Mouse (Mus musculus) cerebellum, adult 2 months (tissue): ENCODE measurements around the gene Fam213b.

Experiments used
- CTCF ChIP-seq: fragments of 200-500 bp; IDR thresholded peaks from 2 replicates; pipeline ENCODE4 v1.5.1; 2011; ENCODE audit warnings: low read depth, mild to moderate bottlenecking, control low read depth, low read length, moderate library complexity, borderline replicate concordance; ENCODE audit not compliant: insufficient read depth
- POLR2A ChIP-seq: fragments of 200-500 bp; IDR thresholded peaks from 2 replicates; pipeline ENCODE4 v1.6.1; 2011; ENCODE audit warnings: low read length, control low read depth, borderline replicate concordance; ENCODE audit not compliant: insufficient read depth

GRCm38 (mm10) chr4:154922931-154923330 lies 24.0 kb upstream of the Fam213b start:
- TF ChIP-seq CTCF, result no peak
- TF ChIP-seq POLR2A, result no peak
